Mouse (Mus musculus) inflammation-experienced regulatory T-cells (primary cell): ENCODE results near the gene Rpe. TPM values are rescaled to one million over a fixed set of nuclear protein-coding genes. Genes with fewer than 3 reads are reported as not detected.

ENCODE experiments used
- polyA plus RNA-seq, 2 experiments: library from polyadenylated mRNA; unstranded; fragments of 100-300 nt; shearing (Covaris generic); gene quantifications; one replicate each; pipeline ENCODE4 v1.2.1; 2017

The Rpe gene
- 10 to 100 TPM; 41.6 to 52.3 TPM for polyA plus RNA-seq

GRCm38 (mm10) chr1:66700693-66701575 lies at the start of gene Rpe:
Gene Rpe, plus strand, starts transcription at chr1:66700831.

Other genes with a start within 250 kb of the Rpe start
- gene Unc80, start 232.5 kb upstream of the Rpe start, polyA plus RNA-seq: 1 to 10 TPM in 1 of 2 experiments, under 1 TPM in 1; 0.81 to 3.6 TPM
- 10 to 100 TPM; 19.4 to 32.3 TPM for gene Kansl1l, start 116.7 kb downstream of the Rpe start, polyA plus RNA-seq
- 10 to 100 TPM; 65.9 to 72.2 TPM for gene Acadl, start 162.4 kb downstream of the Rpe start, polyA plus RNA-seq
- gene Myl1, start 244.6 kb downstream of the Rpe start, polyA plus RNA-seq: under 1 TPM in 1 of 2 experiments, not detected in 1; 0.30 TPM